Mouse (Mus musculus): ENCODE results near the gene Igf2bp1.

GRCm38 (mm10) chr11:96011982-96012381, 6.2 kb upstream of the Igf2bp1 start:
- TF ChIP-seq GATA1 (IDR thresholded peaks at IDR 0.05; ENCODE audit: low read length) (no peak), TAL1 (IDR thresholded peaks at IDR 0.05; ENCODE audit: low read length) (no peak)

All from erythroblast, embryonic 14.5 days (primary cell).